13 mouse cellular contexts compared by ENCODE assay signal in genomic region chr1:130085207-130085606, GRCm38 (mm10).
"Had no signal": no experiment of that assay in that cellular context is flagged by ENCODE, and none has a peak within 500 bp of the region (broad histone marks: within the 10 kb centered on the region; RNA-seq: fewer than 3 reads in every experiment).

No protein-coding gene starts in this region.

- H3K36me3 ChIP-seq: liver, embryonic 13.5 days; lung, embryonic 15.5 days; midbrain, embryonic 13.5 days had no signal

- ATAC-seq: intestine, postnatal 0 days; midbrain, embryonic 13.5 days had no signal

- H3K27ac ChIP-seq: left cerebral cortex, adult 2 months; liver, embryonic 13.5 days; lung, embryonic 15.5 days; midbrain, embryonic 13.5 days had no signal

- H3K4me2 ChIP-seq: liver, embryonic 13.5 days; lung, embryonic 15.5 days; midbrain, embryonic 13.5 days had no signal

- H3K4me3 ChIP-seq: left cerebral cortex, adult 2 months; liver, embryonic 13.5 days; lung, embryonic 15.5 days; midbrain, embryonic 13.5 days had no signal

- DNase-seq: kidney, adult 2 months; kidney, postnatal 14 days; kidney, postnatal 4 days; liver, embryonic 13.5 days; lung, postnatal 10 days; lung, postnatal 36 days; thymus, adult 2 months; thymus, postnatal 14 days; thymus, postnatal 4 days had no signal

- H3K4me1 ChIP-seq: liver, embryonic 13.5 days; lung, embryonic 15.5 days; midbrain, embryonic 13.5 days had no signal

- H3K27me3 ChIP-seq: liver, embryonic 13.5 days; lung, embryonic 15.5 days; midbrain, embryonic 13.5 days had no signal

- H3K9me3 ChIP-seq: liver, embryonic 13.5 days; lung, embryonic 15.5 days; midbrain, embryonic 13.5 days had no signal

- H3K9ac ChIP-seq: liver, embryonic 13.5 days; lung, embryonic 15.5 days; midbrain, embryonic 13.5 days had no signal
